Mouse (Mus musculus) embryonic fibroblast, embryonic 13.5 days (primary cell): ENCODE results near the gene Nle1. TPM values are rescaled to one million over a fixed set of nuclear protein-coding genes. Genes with fewer than 3 reads are reported as not detected.

Experiments
- H3K27ac ChIP-seq: 2 replicates; pipeline ENCODE4 v1.5.1; 2012; ENCODE audit warnings: low read length, control low read depth, inconsistent platforms; ENCODE audit not compliant: insufficient read depth
- H3K4me1 ChIP-seq: 2 replicates; pipeline ENCODE4 v1.6.1; 2011; ENCODE audit warnings: low read length; ENCODE audit not compliant: control insufficient read depth, insufficient read depth
- H3K4me3 ChIP-seq: 2 replicates; pipeline ENCODE4 v1.5.1; 2011; ENCODE audit warnings: mild to moderate bottlenecking, control low read depth, low read length; ENCODE audit not compliant: insufficient read depth
- CTCF ChIP-seq: IDR thresholded peaks from 2 replicates; pipeline ENCODE4 v1.5.1; 2011; ENCODE audit warnings: mild to moderate bottlenecking, control low read depth, low read length, moderate library complexity, borderline replicate concordance; ENCODE audit not compliant: insufficient read depth
- POLR2A ChIP-seq: IDR thresholded peaks from 2 replicates; pipeline ENCODE4 v1.6.1; 2011; ENCODE audit warnings: low read depth, mild to moderate bottlenecking, control low read depth, low read length, moderate library complexity
- polyA plus RNA-seq: library from polyadenylated mRNA; stranded (reverse); fragments of >200 nt; gene quantifications from 2 replicates; pipeline ENCODE4 v1.2.4, GENCODE M21; 2011; ENCODE audit warnings: low read depth; ENCODE audit not compliant: missing spikeins, insufficient read length

Nle1 gene
- polyA plus RNA-seq, result 15.0 and 17.4 TPM in 2 replicates

GRCm38 (mm10) chr11:82907651-82908607, at the start of gene Nle1:
Nle1 (minus strand) TSS chr11:82908411.
- Histone ChIP-seq H3K4me3 (peak within 1 kb of the TSS; percentile 78), H3K27ac (no peak within 1 kb of the TSS), H3K4me1 (no peaks in the 10 kb centered on the region)
- TF ChIP-seq POLR2A (peak; percentile 79), CTCF (peak; percentile 75)

GRCm38 (mm10) chr11:82956925-82957324, 48.7 kb upstream of the Nle1 start:
- Histone ChIP-seq H3K27ac (no peak overlapping the region), H3K4me3 (no peak overlapping the region), H3K4me1 (no peaks in the 10 kb centered on the region)
- no peak for TF ChIP-seq POLR2A
- TF ChIP-seq CTCF, result no peak

- H3K27ac ChIP-seq, result no peak overlapping the region
- TF ChIP-seq CTCF, result no peak
- TF ChIP-seq POLR2A, result no peak
- H3K4me3 ChIP-seq, result no peak overlapping the region
- no peaks in the 10 kb centered on the region for H3K4me1 ChIP-seq
Measured at GRCm38 (mm10) chr11:82954631-82955030, 46.4 kb upstream of the Nle1 start.

DNA sequence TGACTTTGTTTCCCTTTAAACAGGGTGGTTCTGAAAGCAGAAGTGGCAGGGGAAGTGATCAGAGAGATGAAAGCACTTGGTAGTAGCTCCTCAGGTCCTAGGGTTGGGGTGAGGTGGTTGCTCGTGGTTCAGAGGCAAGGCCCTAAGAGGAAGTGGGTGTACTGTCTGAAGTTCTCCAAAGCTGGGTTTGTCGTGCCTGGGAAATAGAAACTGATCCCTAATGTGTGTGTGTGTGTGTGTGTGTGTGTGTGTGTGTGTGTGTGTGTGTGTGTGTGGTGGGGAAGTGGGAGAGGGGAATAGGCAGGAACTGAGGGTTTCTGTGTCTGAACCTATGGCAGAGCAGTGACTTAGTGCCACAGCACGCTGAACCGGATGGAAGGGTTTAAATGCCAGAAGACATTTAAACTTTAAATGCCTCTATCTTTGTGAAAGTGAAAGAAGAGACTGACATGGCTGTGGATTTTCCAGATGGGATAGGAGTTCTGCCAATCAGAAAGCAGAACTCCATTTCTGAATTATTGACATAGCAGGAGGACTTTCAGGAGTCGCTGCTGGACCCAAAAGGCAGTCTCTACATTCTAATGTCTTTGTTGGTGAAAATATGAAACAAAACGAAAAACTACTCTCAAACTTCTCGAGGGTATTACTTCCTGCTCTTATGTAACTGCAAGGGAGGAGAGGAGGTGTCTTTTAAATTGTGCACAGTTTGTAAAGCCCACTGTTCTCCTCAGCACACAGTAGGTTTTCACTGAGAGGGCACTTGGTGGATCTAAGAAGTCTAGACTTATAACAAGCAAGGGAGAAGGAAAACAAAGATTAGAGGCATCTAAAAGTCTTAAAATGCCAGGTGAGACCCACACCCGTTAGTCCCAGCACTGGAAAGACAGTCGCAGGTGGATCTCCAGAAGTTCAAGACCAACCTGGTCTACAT, 44.7 kb upstream of the Nle1 start:
- Histone ChIP-seq H3K4me1 (no peaks in the 10 kb centered on the region), H3K4me3 (no peak overlapping the region), H3K27ac (no peak overlapping the region)
- TF ChIP-seq CTCF (no peak), POLR2A (no peak)

DNA sequence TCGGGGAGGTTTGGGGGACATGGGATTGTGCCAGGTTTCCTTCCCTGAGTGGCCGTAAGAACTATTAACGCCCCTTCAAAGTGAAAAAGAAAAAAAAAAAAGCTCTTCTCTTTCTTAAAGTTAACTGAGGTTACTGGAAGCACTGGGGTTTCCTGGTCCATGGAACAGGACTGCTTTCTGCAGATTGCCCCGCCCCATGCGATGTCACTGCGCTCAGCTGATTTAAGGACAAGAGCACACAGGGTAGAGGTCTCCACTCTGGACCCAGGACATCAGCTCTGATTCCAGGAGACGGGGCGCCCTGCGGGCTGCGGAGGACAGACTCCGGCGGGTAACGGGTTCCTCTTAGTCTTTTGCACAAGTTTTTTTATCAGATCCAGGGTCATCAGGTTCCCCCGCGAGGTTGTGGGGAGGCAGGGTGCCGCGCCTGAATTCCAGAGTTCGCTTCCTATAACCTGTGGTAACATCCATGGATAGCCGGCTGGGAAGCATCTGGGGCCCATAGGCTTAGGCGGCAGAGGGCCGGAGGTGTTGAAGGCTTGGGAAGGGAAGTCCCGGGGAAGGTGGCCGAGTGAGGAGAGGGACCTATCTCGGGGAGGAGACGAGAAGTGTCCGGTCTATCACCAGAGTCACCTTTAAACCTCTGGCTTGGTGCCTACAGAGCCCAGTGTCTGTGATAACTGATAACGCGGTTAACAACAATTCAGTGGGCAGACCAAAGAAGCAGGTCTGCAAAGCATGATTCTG, 43.8 kb upstream of the Nle1 start:
- TF ChIP-seq CTCF, result no peak
- no peak for TF ChIP-seq POLR2A
- Histone ChIP-seq H3K27ac (no peak overlapping the region), H3K4me1 (no peaks in the 10 kb centered on the region), H3K4me3 (no peak overlapping the region)

GRCm38 (mm10) chr11:82950736-82951481, 42.7 kb upstream of the Nle1 start, which contains the start of gene Slfn5:
Slfn5 (plus strand) TSS chr11:82951349.
- H3K4me1 ChIP-seq, result no peaks in the 10 kb centered on the region
- TF ChIP-seq POLR2A (no peak), CTCF (no peak)
- no peak within 1 kb of the TSS for H3K27ac ChIP-seq
- no peak within 1 kb of the TSS for H3K4me3 ChIP-seq

DNA sequence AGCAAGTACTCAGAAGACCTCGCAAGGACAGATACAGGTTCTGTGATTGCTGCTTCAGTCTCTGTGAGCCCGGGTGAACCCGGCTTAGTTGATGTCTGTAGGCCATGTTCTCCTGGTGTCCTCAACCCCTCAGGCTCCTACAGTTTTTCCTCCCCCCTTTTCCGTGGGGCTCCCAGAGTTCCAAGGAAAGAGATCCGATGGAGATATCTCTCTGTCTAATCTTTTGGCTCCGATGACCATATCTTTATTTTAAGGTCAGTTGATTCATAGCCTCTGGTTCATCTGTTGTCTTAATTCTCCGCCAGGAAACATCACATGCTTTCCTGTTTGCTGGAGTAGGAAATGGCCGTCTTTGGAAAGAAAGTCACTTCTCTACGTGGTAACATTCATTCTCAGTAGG, 40.8 kb upstream of the Nle1 start:
- H3K4me1 ChIP-seq, result no peaks in the 10 kb centered on the region
- H3K27ac ChIP-seq, result no peak overlapping the region
- TF ChIP-seq POLR2A (no peak), CTCF (no peak)
- H3K4me3 ChIP-seq, result no peak overlapping the region

DNA sequence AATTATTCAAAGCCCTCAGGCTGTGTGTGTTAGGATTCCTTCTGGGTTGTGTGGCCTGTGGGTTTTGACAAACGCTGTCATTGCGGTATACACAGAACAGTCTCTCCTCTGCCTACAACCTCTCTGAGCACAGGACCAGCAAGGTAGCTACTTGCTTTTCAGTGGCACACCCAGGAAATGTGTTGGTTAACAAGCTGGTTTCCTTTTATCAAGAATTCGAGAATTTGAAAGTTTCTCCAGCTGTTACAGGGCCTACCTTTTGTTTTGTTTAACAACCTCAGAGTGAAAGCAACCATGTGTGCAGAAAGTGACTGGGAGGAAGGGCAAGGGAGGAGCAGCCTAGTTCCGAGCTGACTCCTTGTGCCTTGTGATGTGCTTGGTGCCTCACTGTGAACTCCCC, 39.2 kb upstream of the Nle1 start:
- H3K4me3 ChIP-seq, result no peak overlapping the region
- 0 out of 2 replicates have a peak, but pooled peaks cover 6% of the 10 kb centered on the region for H3K4me1 ChIP-seq
- no peak overlapping the region for H3K27ac ChIP-seq
- TF ChIP-seq POLR2A (no peak), CTCF (no peak)

GRCm38 (mm10) chr11:82945636-82946035, 37.4 kb upstream of the Nle1 start:
- no peak overlapping the region for H3K4me3 ChIP-seq
- no peak overlapping the region for H3K27ac ChIP-seq
- TF ChIP-seq CTCF, result no peak
- no peak for TF ChIP-seq POLR2A
- 0 out of 2 replicates have a peak, but pooled peaks cover 6% of the 10 kb centered on the region for H3K4me1 ChIP-seq
